In the genomic region with DNA sequence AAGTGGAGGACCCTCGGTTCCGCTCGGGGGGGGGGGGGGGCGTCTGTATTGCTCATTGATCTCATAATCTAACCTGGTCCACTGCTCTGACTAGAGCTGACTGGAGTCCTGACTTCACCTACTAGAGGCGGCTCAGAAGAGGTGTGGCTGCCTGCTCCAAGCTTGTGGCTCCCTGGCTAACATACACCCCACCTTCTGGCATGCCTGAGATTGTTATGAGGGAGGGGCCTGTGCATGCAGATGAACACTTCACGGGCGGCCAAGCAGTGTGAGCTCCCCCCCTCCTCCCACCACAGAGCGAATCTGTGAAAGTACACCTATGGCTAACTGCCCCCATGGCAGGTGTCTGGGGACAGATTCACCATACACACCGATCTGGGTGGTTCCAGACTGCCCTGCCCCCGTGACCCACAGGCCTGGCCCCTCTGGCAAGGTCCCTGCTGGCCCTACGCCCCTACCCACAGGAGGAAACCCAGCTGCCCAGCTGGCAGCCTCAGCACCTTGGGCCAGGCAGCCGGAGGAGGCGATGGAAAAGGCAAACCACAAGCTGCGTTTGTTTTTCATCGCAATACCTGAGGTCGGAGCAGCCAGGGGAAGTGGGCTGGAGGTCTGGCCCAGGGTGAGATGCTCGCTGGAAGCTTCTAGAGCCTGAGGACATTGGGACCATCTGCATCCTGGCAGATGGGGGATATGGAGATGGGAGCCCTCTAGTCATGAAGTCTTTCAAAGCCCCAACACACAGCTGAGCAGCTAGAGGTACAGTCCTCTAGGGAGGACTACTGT, we compare ENCODE assay signal across 13 mouse cellular contexts. TPM values are rescaled to one million over a fixed set of nuclear protein-coding genes. Genes with fewer than 3 reads are reported as not detected.
DNase-seq lines count a peak whose midpoint lies in the region; ATAC-seq lines count a peak whose summit lies in the region.
"Had no signal": no experiment of that assay in that cellular context is flagged by ENCODE, and none has a peak within 500 bp of the region (broad histone marks: within the 10 kb centered on the region; RNA-seq: fewer than 3 reads in every experiment).

No protein-coding gene starts in this region.

- peak; percentile 61 for DNase-seq in gastrocnemius, postnatal 10 days
- no peak for DNase-seq in gastrocnemius, adult 18-20 months (ENCODE audit: low spot score)
- DNase-seq in lung, postnatal 4 days: no peak
- no peak for DNase-seq in liver
- DNase-seq in left cerebral cortex, adult 9 months (ENCODE audit: low spot score in 2 of 2): no peak
- DNase-seq: adrenal gland, adult 2 months; thymus, postnatal 25 days had no signal

- H3K9ac ChIP-seq in lung, embryonic 16.5 days (ENCODE audit: low read length): peak overlapping the region; percentile 29; the same call in 1 of the 2 replicates
- no peak overlapping the region; the same call in 1 of the 2 replicates for H3K9ac ChIP-seq in embryonic facial prominence, embryonic 12.5 days
- H3K9ac ChIP-seq in limb, embryonic 15.5 days: no peak overlapping the region
- H3K9ac ChIP-seq: heart, embryonic 13.5 days had no signal

- ATAC-seq in lung, embryonic 16.5 days (ENCODE audit: low read depth): peak; percentile 44
- no peak for ATAC-seq in embryonic facial prominence, embryonic 12.5 days (ENCODE audit: insufficient number of reproducible peaks, insufficient read depth, low FRiP score, low TSS enrichment)
- ATAC-seq in limb, embryonic 15.5 days (ENCODE audit: insufficient number of reproducible peaks, low FRiP score, low TSS enrichment, low read depth): no peak
- ATAC-seq: intestine, postnatal 0 days had no signal

- no peaks in the 10 kb centered on the region for H3K9me3 ChIP-seq in lung, embryonic 16.5 days (ENCODE audit: control insufficient read depth, low read length)
- no peaks in the 10 kb centered on the region for H3K9me3 ChIP-seq in embryonic facial prominence, embryonic 12.5 days
- H3K9me3 ChIP-seq in limb, embryonic 15.5 days: no peaks in the 10 kb centered on the region
- H3K9me3 ChIP-seq: heart, embryonic 13.5 days had no signal

- H3K27ac ChIP-seq in lung, embryonic 16.5 days (ENCODE audit: low read length): no peak overlapping the region
- H3K27ac ChIP-seq in embryonic facial prominence, embryonic 12.5 days: 0 out of 2 replicates have a peak overlapping the region, but pooled peaks have one; percentile 14
- H3K27ac ChIP-seq in limb, embryonic 15.5 days: no peak overlapping the region
- H3K27ac ChIP-seq: heart, embryonic 13.5 days had no signal

- no peak overlapping the region for H3K4me2 ChIP-seq in lung, embryonic 16.5 days (ENCODE audit: low read depth, low read length)
- H3K4me2 ChIP-seq in embryonic facial prominence, embryonic 12.5 days (replicated peaks): no peak overlapping the region
- H3K4me2 ChIP-seq in limb, embryonic 15.5 days: peak overlapping the region; percentile 0; the same call in 1 of the 2 replicates
- H3K4me2 ChIP-seq: heart, embryonic 13.5 days had no signal

- no peak overlapping the region for H3K4me3 ChIP-seq in lung, embryonic 16.5 days (ENCODE audit: low read length)
- H3K4me3 ChIP-seq in embryonic facial prominence, embryonic 12.5 days: no peak overlapping the region
- no peak overlapping the region for H3K4me3 ChIP-seq in limb, embryonic 15.5 days
- H3K4me3 ChIP-seq: heart, embryonic 13.5 days had no signal

- 42% methylated on average over 17 of the region's 17 CpGs for WGBS in lung, embryonic 16.5 days
- WGBS in embryonic facial prominence, embryonic 12.5 days: 63% methylated on average over 17 of the region's 17 CpGs
- WGBS in limb, embryonic 15.5 days: 43% methylated on average over 17 of the region's 17 CpGs

- H3K36me3 ChIP-seq in lung, embryonic 16.5 days (ENCODE audit: control insufficient read depth, insufficient read depth, low read length): no peaks in the 10 kb centered on the region
- no peaks in the 10 kb centered on the region for H3K36me3 ChIP-seq in embryonic facial prominence, embryonic 12.5 days
- H3K36me3 ChIP-seq in limb, embryonic 15.5 days: no peaks in the 10 kb centered on the region
- H3K36me3 ChIP-seq: heart, embryonic 13.5 days had no signal

- H3K27me3 ChIP-seq in lung, embryonic 16.5 days (ENCODE audit: control insufficient read depth, insufficient read depth, low read depth, low read length): peaks cover 18% of the 10 kb centered on the region
- H3K27me3 ChIP-seq in embryonic facial prominence, embryonic 12.5 days: 0 out of 2 replicates have a peak, but pooled peaks cover under 1% of the 10 kb centered on the region
- peaks cover 24% of the 10 kb centered on the region for H3K27me3 ChIP-seq in limb, embryonic 15.5 days

- H3K4me1 ChIP-seq in lung, embryonic 16.5 days (replicated peaks; ENCODE audit: control insufficient read depth, insufficient read depth, low read length): peaks cover 21% of the 10 kb centered on the region
- peaks cover 78% of the 10 kb centered on the region for H3K4me1 ChIP-seq in embryonic facial prominence, embryonic 12.5 days
- peaks cover 66% of the 10 kb centered on the region for H3K4me1 ChIP-seq in limb, embryonic 15.5 days

RNA-seq across cellular contexts. Expression of a gene that starts 6.5 kb away (rescaled TPM):
- total RNA-seq in gastrocnemius, postnatal 10 days (2021): 10 to 100 TPM; 11.1 to 11.8 TPM
- total RNA-seq in gastrocnemius, adult 18-20 months (2021): 1 to 10 TPM; 7.9 to 9.9 TPM
- 3.9 and 4.1 TPM in 2 replicates for polyA plus RNA-seq in lung, embryonic 16.5 days (2015; fragmentation: Nextera tagmentation; extraction: Ambion mirVana)
- 5.9 and 7.1 TPM in 2 replicates for polyA plus RNA-seq in embryonic facial prominence, embryonic 12.5 days (2016; fragmentation: Nextera tagmentation; extraction: Ambion mirVana)
- 12.1 and 14.0 TPM in 2 replicates for polyA plus RNA-seq in limb, embryonic 15.5 days (2015; fragmentation: Nextera tagmentation; extraction: Ambion mirVana)
- total RNA-seq: megakaryocyte-erythroid progenitor cell, adult 5-6 weeks had no signal

RNA-seq across cellular contexts. Expression of a gene that starts 22.7 kb away (rescaled TPM):
- total RNA-seq in gastrocnemius, postnatal 10 days (2021): not detected
- not detected for total RNA-seq in gastrocnemius, adult 18-20 months (2021)
- 0.48 and 0.55 TPM in 2 replicates for polyA plus RNA-seq in lung, embryonic 16.5 days (2015; fragmentation: Nextera tagmentation; extraction: Ambion mirVana)
- polyA plus RNA-seq in embryonic facial prominence, embryonic 12.5 days (2016; fragmentation: Nextera tagmentation; extraction: Ambion mirVana): 1.8 and 2.6 TPM in 2 replicates
- 3.8 and 3.9 TPM in 2 replicates for polyA plus RNA-seq in limb, embryonic 15.5 days (2015; fragmentation: Nextera tagmentation; extraction: Ambion mirVana)
- total RNA-seq: adrenal gland, adult 2 months; megakaryocyte-erythroid progenitor cell, adult 5-6 weeks had no signal
- polyA plus RNA-seq: adrenal gland, adult 2 months; heart, embryonic 13.5 days; intestine, postnatal 0 days had no signal
